Mouse (Mus musculus) cortical plate, adult 2 months (tissue): ENCODE measurements at regions not wholly inside any gene's neighbourhood (a gene's known extent, or its start where the extent isn't known, plus 50 kb on each side); places are given as distances from the start of the nearest gene placed in this dataset.
A peak's percentile ranks its signal among the peaks of the same experiment; 100 is the strongest.

Source experiments
- H3K27ac ChIP-seq: fragments of 200-500 bp; 2 replicates; pipeline ENCODE4 v1.5.1; 2012; ENCODE audit warnings: low read length, control low read depth, inconsistent platforms; ENCODE audit not compliant: insufficient read depth
- H3K4me1 ChIP-seq: fragments of 200-500 bp; 2 replicates; pipeline ENCODE4 v1.6.1; 2011; ENCODE audit warnings: low read length; ENCODE audit not compliant: control insufficient read depth, insufficient read depth
- H3K4me3 ChIP-seq: fragments of 200-500 bp; 2 replicates; pipeline ENCODE4 v1.5.1; 2011; ENCODE audit warnings: mild to moderate bottlenecking, low read length, control low read depth; ENCODE audit not compliant: insufficient read depth
- CTCF ChIP-seq: fragments of 200-500 bp; IDR thresholded peaks from 2 replicates; pipeline ENCODE4 v1.5.1; 2011; ENCODE audit warnings: mild to moderate bottlenecking, control low read depth, low read length; ENCODE audit not compliant: insufficient read depth; ENCODE audit errors: extremely low read depth
- POLR2A ChIP-seq: fragments of 200-500 bp; IDR thresholded peaks from 2 replicates; pipeline ENCODE4 v1.6.1; 2011; ENCODE audit warnings: mild to moderate bottlenecking, low read length, control low read depth; ENCODE audit not compliant: insufficient read depth; ENCODE audit errors: extremely low read depth

DNA sequence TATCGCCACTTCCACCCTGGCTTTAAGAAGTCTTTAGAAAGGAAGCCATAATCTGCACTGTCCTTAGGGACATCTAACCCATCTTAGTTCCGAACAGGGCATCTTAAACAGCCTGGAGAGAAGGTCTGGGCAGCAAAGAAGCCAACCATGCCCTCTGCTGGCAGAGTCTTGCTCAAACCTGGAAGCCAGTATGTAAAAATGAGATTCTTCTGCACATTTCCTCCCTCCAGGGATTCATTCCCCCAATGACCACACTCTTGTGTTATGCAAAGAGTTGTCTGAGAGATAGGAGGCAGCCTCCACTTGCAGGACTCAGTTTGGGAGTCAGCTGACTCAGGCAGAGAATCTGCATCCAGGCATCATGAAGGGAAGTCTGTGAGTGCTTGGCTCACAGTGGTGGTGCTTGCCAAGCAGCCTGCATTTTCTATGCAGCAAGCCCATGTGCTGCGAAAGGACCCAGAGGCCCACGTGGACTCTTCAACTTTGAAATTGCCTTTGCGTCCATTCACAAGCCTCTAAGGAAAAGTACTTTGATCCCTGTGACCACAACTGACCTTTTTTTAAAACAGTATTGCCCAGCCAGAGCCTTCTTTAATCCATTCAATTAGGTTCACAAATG lies 92.3 kb upstream of the Cd93 start:
- Histone ChIP-seq H3K4me3 (no peak overlapping the region), H3K27ac (no peak overlapping the region), H3K4me1 (peaks cover 4% of the 10 kb centered on the region)
- no peak for TF ChIP-seq POLR2A
- TF ChIP-seq CTCF = peak; percentile 63

DNA sequence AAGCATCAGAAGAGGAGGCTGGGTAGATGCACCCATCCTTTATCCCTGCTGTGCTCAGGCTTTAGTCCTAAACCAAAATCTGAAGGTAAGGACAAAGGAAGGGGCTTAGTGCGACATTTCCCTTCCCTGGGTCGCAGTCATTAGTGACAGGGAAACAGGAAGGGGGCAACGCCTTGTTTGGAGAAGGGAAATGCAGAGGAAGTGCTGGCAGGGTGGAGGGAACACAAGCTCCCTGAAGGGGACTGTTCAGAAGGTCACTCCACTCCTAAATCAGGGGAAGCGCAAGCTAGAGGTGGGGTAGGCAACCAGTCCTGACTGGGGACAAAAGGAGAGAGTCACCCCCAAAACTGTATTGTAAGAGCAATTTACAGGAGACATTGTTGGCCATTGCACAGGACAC lies 88.7 kb upstream of the Cd93 start:
- H3K4me3 ChIP-seq = no peak overlapping the region
- no peaks in the 10 kb centered on the region for H3K4me1 ChIP-seq
- H3K27ac ChIP-seq = no peak overlapping the region
- no peak for TF ChIP-seq POLR2A
- no peak for TF ChIP-seq CTCF

DNA sequence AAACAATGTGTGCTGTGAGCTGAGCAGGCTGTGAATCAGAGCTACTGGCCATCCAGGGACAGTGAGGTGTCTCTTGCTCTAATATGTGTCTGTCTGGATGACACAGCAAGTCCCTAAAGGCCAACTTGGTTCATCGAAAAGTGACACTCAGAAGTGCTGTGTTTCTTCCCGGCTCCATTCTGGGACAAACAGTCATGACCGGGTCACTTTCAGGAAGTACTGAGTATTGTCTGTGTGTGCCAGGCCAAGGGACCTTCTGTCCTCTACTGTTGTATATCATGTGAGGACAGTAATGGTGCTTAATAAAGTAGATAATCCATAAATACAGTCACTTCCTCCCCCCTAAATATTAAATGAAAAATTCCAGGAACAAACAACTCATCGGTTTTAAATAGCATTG lies 87.2 kb upstream of the Cd93 start:
- H3K4me3 ChIP-seq = no peak overlapping the region
- H3K4me1 ChIP-seq = no peaks in the 10 kb centered on the region
- H3K27ac ChIP-seq = no peak overlapping the region
- TF ChIP-seq CTCF (no peak), POLR2A (no peak)

DNA sequence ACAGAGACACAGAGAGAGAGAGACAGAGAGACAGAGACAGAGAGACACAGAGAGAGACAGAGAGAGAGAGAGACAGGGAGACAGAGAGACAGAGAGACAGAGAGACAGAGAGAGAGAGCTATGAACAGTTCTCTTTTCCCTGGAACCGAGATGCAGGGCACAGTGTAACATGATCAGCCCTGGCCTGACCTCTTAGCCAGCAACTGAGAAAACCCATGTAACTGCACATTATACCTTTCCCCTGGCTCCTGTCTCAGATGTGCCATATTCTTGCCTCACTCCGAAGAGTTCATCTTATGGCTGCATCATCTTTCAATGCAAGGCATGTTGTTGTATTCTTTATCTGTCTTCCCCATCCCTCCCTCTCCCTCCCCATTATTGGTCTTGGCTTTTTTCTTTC lies 86.5 kb upstream of the Cd93 start:
- Histone ChIP-seq H3K27ac (no peak overlapping the region), H3K4me3 (no peak overlapping the region), H3K4me1 (no peaks in the 10 kb centered on the region)
- TF ChIP-seq POLR2A (no peak), CTCF (no peak)

DNA sequence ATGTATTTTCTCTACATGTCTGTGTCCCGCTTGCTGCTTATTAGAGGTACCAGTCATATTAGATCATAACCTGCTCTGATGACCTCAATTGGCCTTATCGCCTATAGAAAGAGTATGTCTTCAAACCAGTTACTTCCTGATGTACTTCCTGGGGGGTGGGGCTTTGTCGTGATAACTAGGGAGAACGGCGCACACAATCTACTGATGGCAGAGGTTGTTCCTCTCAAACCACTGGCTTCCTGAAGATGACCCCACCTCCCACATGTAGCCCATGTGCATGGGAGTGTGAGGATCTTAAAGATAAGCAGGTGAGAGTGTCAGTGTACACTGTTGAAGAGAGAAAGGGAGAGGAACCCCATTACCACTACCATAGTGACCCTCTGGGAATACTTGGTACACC lies 84.4 kb upstream of the Cd93 start:
- no peak for TF ChIP-seq CTCF
- no peak for TF ChIP-seq POLR2A
- no peak overlapping the region for H3K27ac ChIP-seq
- H3K4me3 ChIP-seq = no peak overlapping the region
- H3K4me1 ChIP-seq = no peaks in the 10 kb centered on the region

DNA sequence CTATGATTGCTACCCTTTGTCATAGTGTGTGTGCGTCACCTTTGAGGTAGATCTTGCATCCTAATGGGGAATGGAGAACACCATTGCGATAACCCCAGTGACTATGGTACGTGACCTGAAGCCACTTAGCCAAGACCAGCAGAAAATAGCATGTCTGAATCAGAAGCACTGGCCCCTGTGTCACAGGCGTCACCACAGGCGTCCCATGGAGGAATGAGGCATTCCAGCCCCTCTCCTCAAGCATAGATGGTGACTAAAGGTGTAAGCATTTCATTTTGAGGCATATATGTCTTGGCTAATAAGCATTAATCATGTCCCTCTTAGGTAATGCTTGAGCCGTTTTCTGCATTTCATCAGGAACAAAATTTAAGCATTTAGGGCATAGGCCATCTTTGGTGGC lies 82.1 kb upstream of the Cd93 start:
- TF ChIP-seq CTCF (no peak), POLR2A (no peak)
- no peaks in the 10 kb centered on the region for H3K4me1 ChIP-seq
- no peak overlapping the region for H3K27ac ChIP-seq
- no peak overlapping the region for H3K4me3 ChIP-seq

DNA sequence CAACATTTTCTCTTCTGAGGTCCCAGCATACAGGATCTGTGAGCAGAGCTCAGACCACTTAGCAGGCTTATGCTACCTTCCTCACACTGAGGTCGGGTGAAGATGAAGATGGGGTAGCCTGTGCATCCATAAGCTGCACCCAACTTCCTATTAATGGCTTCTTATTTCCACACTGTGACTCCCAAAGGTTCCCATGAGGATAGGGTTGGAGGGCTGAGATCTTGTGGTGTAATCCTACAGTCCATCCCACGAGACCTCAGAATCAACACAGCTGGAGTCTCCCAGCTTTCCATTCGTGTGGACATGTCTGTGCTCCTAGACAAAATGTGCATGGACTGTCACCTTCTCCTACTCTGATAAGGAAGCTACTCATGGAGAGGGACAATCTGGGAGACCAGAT lies 80.0 kb upstream of the Cd93 start:
- Histone ChIP-seq H3K4me3 (no peak overlapping the region), H3K4me1 (no peaks in the 10 kb centered on the region), H3K27ac (no peak overlapping the region)
- TF ChIP-seq POLR2A (no peak), CTCF (no peak)

DNA sequence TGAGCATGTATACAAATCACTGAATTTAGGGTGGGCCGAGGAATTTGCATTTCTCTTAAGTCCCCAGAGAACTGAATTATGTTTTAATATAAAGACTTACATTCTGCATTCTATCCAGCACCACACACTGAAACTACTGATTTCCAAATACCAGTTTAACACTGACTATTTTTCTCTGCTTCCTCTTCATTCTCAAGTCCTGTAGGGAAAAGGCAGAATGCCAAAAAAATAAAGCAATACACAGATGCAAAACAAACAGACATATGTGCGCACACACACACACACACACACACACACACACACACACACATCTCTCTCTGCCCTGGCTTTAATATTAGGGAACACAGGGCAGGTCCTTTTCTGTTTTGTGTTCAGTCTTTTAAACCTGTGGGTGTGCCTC lies 79.6 kb upstream of the Cd93 start:
- Histone ChIP-seq H3K27ac (no peak overlapping the region), H3K4me1 (no peaks in the 10 kb centered on the region), H3K4me3 (no peak overlapping the region)
- no peak for TF ChIP-seq POLR2A
- no peak for TF ChIP-seq CTCF

DNA sequence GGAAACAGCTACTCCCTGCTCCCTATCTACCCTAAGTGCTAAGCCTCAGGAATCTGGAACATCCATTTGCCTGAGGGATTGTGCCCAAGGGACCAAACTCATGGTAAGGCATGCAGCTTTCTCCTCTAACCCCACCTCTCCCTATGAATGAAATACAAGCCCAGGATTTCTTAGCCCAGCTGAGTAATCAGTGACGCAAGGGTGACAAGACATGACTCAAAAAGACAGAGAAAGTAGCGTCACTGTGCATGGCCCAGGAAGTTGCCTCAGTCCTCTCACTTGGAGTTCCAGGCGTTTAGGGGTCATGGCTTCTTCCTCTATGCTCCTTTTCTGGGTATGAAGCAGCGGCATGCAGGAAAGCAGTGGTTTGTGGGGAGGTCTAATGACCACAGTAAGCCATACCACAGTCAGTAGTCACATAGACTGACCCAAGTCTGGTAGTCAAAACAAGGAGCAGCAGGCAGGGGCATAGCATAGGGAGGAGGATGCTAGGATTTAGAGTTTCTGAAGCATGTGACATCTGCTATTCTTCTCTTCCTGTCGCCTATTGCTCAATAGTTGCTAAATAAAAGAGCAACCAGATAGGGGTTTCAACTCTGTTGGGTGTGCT lies 78.7 kb upstream of the Cd93 start:
- Histone ChIP-seq H3K4me1 (no peaks in the 10 kb centered on the region), H3K27ac (no peak overlapping the region), H3K4me3 (no peak overlapping the region)
- TF ChIP-seq POLR2A = no peak
- TF ChIP-seq CTCF = no peak

DNA sequence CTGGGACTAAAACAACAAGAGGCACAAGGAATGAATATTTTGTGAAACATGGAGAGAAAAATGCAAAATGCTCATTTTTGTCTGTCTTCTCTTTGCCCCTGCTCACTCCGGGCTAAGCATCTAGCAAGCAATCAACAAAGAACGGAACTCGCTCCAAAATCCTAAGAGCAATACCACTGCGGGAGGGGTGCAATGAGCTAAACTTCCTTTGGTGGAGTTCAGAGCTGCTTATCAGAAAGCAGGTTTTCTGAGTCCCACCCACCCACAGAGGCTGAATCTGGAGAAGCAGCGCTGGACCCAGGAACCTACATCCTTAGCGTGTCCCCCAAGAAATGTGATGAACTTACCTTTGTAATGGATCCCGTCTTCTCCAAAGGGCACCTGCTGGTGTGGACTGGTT lies 76.9 kb upstream of the Cd93 start:
- no peak overlapping the region for H3K27ac ChIP-seq
- H3K4me3 ChIP-seq = no peak overlapping the region
- TF ChIP-seq POLR2A (no peak), CTCF (no peak)
- no peaks in the 10 kb centered on the region for H3K4me1 ChIP-seq

DNA sequence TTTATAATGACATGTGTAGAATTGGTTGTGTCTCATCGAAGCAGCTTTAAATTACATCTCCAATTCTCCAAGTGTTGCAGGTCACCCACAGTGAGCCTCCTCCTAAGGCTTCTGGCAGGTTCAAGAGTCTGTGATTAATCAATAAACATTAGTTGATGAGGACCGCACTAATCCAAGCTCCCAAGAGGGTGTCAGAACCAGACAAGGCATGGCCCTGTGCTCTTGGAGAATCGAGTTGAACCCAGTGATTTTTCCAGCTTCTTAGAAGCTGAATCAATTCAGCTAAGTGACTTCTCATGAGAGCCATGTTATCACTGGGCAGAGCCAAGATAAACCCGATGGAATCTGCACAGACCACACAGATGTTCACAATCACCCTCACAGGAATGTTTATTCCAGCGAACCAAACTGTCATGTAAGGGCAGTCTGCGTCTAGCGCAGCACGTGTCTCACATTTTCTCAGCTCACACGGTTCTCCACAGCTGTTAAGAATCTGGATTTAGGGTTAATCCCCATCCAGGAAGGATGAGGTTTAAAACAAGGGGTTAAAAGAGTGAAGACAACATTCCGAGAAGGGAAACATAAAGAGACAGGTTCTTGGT lies 76.4 kb upstream of the Cd93 start:
- no peak for TF ChIP-seq POLR2A
- no peak for TF ChIP-seq CTCF
- Histone ChIP-seq H3K4me3 (no peak overlapping the region), H3K27ac (no peak overlapping the region), H3K4me1 (no peaks in the 10 kb centered on the region)
